Mouse (Mus musculus) brain, embryonic 14.5 days (tissue): ENCODE results near the gene Cdh20. TPM values are rescaled to one million over a fixed set of nuclear protein-coding genes. Genes with fewer than 3 reads are reported as not detected.

ENCODE experiments used
- DNase-seq: peaks from one replicate; pipeline ENCODE4 v3.0.0-alpha.2; 2011; ENCODE audit warnings: low read depth
- CTCF ChIP-seq: fragments of 200-500 bp; IDR thresholded peaks from 2 replicates; pipeline ENCODE4 v1.5.1; 2012; ENCODE audit warnings: inconsistent platforms, mild to moderate bottlenecking, moderate library complexity, borderline replicate concordance; ENCODE audit not compliant: insufficient read depth, insufficient read length; ENCODE audit errors: extremely low read depth
- POLR2A ChIP-seq: fragments of 200-500 bp; IDR thresholded peaks from 2 replicates; pipeline ENCODE4 v1.6.1; 2012; ENCODE audit warnings: mild to moderate bottlenecking, inconsistent platforms, borderline replicate concordance; ENCODE audit not compliant: poor library complexity, insufficient read depth, insufficient read length, severe bottlenecking; ENCODE audit errors: extremely low read depth
- polyA plus RNA-seq: library from polyadenylated mRNA; depleted of rRNA; stranded (reverse); fragments of >200 nt; gene quantifications from 2 replicates; pipeline ENCODE4 v1.2.3, GENCODE M21; 2012

Gene Cdh20
- polyA plus RNA-seq, 1 experiment, result 5.6 TPM

DNA sequence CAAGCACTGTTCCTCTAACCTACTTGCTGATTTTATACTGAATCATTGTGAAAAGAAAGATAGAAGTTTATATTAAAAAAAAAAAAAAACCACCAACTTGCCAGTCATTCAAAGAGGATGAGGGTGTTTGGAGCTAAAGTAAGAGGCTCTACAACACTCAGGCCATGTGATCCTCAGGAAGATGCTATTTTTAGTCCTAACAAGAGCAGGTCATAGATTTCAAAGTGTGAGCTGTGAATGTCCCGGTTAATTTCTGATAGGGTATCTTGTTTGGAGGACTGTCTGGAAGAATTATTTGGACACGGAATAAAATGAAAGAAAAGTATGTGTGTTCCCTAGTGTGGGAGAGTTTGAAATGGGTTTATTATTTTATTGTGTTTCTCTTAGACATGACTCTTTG lies 49.2 kb downstream of the Cdh20 start:
- TF ChIP-seq CTCF (no peak), POLR2A (no peak)
- DNase-seq, result no peak

DNA sequence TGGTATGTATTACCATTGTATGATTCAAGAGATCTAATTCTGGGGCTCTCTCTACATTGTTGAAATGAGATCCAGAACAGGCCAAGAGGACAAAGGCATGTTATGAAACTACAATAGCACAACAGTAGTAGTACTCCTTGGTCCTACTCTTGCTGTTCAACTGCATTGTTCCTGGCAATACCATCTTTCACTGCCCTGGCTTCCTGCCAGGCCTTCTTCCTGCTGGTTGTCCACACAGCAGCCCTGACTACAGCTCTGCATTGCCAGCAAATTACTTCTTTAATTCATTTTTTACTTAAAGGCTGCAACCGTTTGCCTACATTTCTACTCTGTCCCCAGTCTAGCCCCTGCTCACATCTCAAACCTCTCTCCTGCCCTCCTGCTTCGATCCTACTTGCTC lies 59.8 kb downstream of the Cdh20 start:
- DNase-seq, result peak; percentile 11
- TF ChIP-seq POLR2A, result no peak
- no peak for TF ChIP-seq CTCF

GRCm38 (mm10) chr1:104838206-104838915 lies 70.0 kb downstream of the Cdh20 start:
- DNase-seq, result peak; percentile 83
- no peak for TF ChIP-seq POLR2A

DNA sequence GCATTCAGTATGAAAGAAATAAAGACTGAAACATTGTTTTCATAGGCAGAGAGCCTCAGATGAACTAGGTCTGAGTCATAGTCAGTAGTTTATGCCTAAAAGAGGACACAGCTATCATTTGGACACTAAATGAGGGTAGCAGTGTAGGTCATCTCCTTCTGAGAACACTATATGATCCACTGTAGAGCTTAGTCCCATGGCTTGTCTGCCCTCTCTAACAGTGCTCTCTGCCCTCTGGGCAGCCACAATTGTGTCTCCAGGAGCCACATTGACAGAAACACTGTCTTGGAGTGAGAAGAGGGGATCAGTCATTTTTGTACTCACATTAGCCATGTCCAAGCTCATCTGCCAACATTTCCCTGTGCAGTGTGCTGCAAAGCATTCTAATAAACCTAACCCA lies 70.7 kb downstream of the Cdh20 start:
- TF ChIP-seq CTCF (no peak), POLR2A (no peak)
- DNase-seq, result no peak

GRCm38 (mm10) chr1:104848256-104848919 lies 80.1 kb downstream of the Cdh20 start:
- peak; percentile 46 for DNase-seq
- no peak for TF ChIP-seq POLR2A
- no peak for TF ChIP-seq CTCF

- peak; percentile 19 for DNase-seq
- TF ChIP-seq CTCF (no peak), POLR2A (no peak)
Observed at GRCm38 (mm10) chr1:104848920-104849272, 80.6 kb downstream of the Cdh20 start.

DNA sequence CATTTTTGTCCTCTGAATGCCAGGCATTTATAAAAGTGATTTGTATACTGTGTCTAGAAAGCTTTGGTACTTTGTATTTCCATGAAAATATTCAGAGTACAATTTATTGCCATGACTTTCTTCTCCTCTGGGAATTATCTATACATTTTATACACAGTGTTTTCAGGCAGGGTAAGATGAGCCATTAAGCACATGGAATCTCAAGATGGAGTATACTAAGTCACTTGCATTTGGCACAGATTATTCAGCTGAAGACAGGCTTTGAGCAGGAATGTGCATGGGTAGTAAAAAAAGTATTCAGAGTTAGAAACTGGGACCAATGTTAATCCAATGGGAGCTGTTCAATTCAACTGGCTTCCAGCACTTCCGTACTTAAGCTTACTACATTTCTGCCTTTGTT lies 109.1 kb downstream of the Cdh20 start:
- TF ChIP-seq POLR2A, result no peak
- no peak for TF ChIP-seq CTCF
- DNase-seq, result no peak

DNA sequence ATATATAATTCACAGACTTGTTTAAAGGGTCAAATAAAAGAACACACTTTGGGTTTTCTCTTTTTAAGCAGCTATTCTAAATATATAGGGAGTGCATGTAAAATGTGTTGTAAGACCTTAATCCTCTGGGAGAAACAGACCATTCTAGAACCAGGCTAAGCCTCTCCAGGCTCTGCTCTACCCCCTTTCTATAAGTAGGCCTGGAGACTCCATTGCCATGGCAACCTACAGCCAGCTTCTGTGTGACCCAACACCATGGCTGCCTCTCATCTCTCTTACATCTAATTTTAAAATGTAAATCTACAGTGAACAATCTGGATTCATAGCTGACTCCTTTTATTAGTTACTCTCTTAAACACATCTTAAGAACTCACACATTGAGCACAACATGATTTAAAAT lies 133.5 kb downstream of the Cdh20 start:
- no peak for DNase-seq
- TF ChIP-seq POLR2A, result no peak
- no peak for TF ChIP-seq CTCF

DNA sequence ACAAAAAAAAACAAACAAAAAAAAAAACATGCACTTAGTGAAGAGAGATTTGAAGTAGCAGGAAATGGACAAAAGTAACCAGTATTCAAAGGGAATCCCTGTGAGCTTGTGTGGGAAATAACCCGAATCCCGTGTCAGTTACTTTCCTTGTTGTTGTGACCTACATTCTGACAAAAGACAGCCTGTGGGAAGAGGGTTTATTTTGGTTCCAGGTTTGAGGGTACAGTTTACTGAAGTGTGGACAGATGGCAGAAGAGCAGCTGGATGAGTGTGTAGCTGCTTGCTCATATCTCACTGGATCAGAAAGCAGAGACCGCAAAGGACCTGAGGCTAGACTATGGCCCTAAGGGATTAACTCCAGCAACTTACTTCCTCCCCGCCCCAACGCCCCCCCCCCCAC lies 135.1 kb downstream of the Cdh20 start:
- DNase-seq, result no peak
- no peak for TF ChIP-seq CTCF
- no peak for TF ChIP-seq POLR2A

DNA sequence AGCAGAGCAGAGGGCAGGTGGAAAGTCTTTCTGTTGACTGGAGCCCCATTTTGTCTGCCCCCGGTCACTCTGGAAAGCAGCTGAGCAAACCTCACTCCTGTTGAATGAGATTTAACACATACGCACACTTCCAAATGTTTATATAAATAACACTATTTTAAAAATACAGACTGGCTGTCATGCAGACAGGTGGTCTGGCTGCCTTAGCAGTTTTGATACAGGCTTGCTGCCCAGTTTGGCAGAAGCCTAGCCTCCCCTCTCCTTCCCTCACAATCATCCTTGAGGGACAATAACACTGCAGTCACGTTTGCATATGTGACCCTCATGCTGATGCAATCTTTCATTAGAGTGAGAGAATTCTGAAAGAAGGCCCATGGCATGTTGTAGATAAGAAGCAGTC lies 144.1 kb downstream of the Cdh20 start:
- DNase-seq, result peak; percentile 32
- TF ChIP-seq POLR2A, result no peak
- no peak for TF ChIP-seq CTCF

DNA sequence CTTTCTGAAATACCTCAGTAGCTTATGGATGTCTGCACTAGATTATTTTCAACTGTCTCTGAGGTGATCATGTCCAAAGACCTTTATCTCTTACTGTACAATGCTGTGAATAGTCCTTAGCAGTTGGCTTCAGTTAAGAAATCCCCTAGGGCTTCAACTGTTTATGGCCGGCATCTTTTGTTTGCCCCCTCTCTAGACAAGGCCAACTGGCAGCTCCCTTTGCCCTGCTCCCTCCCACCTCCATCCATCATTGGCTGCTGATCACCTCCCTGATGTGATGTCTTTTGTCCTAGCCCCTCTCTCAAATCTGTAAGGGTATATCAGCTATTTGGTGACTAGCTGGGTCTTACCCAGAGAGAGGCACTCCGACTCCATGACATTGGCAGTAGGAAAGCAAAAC lies 148.2 kb downstream of the Cdh20 start:
- DNase-seq, result peak; percentile 15
- TF ChIP-seq POLR2A, result no peak
- TF ChIP-seq CTCF, result no peak

DNA sequence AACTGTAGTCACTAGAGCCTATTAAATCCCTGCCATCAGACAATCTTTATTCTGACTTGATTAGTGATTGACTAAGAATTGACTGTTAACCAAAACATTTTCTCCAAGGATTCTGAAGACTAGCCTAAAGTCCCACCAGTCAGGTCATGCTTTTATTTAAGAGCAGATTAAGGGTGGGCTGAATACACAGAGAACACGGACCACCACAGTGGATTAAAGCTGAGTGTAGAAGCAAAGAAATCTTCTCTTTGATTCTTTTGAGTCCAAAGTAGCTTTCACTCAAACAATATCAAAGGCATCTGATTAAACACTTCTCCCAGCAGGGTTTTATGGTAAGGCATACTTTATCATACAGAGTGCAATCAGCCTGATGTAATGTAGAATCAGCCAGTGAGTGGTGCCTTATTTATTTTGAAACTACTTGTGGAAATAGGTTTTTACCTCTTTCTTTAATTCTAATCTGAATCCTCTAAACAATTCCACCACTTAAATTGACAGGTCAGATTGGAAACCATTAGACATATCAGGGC lies 149.0 kb downstream of the Cdh20 start:
- TF ChIP-seq POLR2A (no peak), CTCF (no peak)
- DNase-seq, result peak; percentile 49
